Mouse (Mus musculus) right cerebral cortex, adult 2 months (tissue): Measurements from ENCODE around the gene Adam23.

Source experiments
- DNase-seq, 2 experiments: peaks; one replicate each; pipeline ENCODE4 v3.0.0; 2021 to 2022; ENCODE audit warnings: low spot score in 2 of 2

Gene Adam23

GRCm38 (mm10) chr1:63445656-63446046, at the start of gene Adam23:
Gene Adam23 (plus strand): TSS chr1:63445891.
- peak; percentile 74 to 84 for DNase-seq

GRCm38 (mm10) chr1:63401130-63401529, 44.6 kb upstream of the Adam23 start:
- DNase-seq: no peak

- DNase-seq: peak; percentile 19 to 20
Observed at GRCm38 (mm10) chr1:63403601-63404000, 42.1 kb upstream of the Adam23 start.

GRCm38 (mm10) chr1:63408344-63408743, 37.3 kb upstream of the Adam23 start:
- no peak for DNase-seq

- no peak for DNase-seq
Observed at GRCm38 (mm10) chr1:63418491-63418890, 27.2 kb upstream of the Adam23 start.

GRCm38 (mm10) chr1:63430668-63431067, 15.0 kb upstream of the Adam23 start:
- no peak for DNase-seq

GRCm38 (mm10) chr1:63431166-63431565, 14.5 kb upstream of the Adam23 start:
- no peak for DNase-seq

GRCm38 (mm10) chr1:63431842-63432241, 13.8 kb upstream of the Adam23 start:
- DNase-seq: no peak

GRCm38 (mm10) chr1:63434052-63434451, 11.6 kb upstream of the Adam23 start:
- DNase-seq: no peak

GRCm38 (mm10) chr1:63437529-63437928, 8.2 kb upstream of the Adam23 start:
- no peak for DNase-seq

GRCm38 (mm10) chr1:63442186-63442585, 3.5 kb upstream of the Adam23 start:
- DNase-seq: no peak

GRCm38 (mm10) chr1:63442616-63443015, 3.1 kb upstream of the Adam23 start:
- no peak for DNase-seq

- DNase-seq: peak; percentile 59 to 65
Observed at GRCm38 (mm10) chr1:63445149-63445609, 512 bp upstream of the Adam23 start.

GRCm38 (mm10) chr1:63446047-63446704, 485 bp downstream of the Adam23 start:
- peak; percentile 42 to 52 for DNase-seq

GRCm38 (mm10) chr1:63446721-63447120, 1.0 kb downstream of the Adam23 start:
- DNase-seq: no peak

- DNase-seq: no peak
Observed at GRCm38 (mm10) chr1:63450091-63450490, 4.4 kb downstream of the Adam23 start.

- no peak for DNase-seq
Observed at GRCm38 (mm10) chr1:63453332-63453887, 7.7 kb downstream of the Adam23 start.

- no peak for DNase-seq
Observed at GRCm38 (mm10) chr1:63457801-63458519, 12.3 kb downstream of the Adam23 start.

- no peak for DNase-seq
Observed at GRCm38 (mm10) chr1:63459151-63459550, 13.5 kb downstream of the Adam23 start.

GRCm38 (mm10) chr1:63459926-63460325, 14.2 kb downstream of the Adam23 start:
- peak in 1 of 2 experiments; percentile 39 for DNase-seq

GRCm38 (mm10) chr1:63464441-63464840, 18.8 kb downstream of the Adam23 start:
- DNase-seq: no peak

GRCm38 (mm10) chr1:63473272-63473671, 27.6 kb downstream of the Adam23 start:
- no peak for DNase-seq

- no peak for DNase-seq
Observed at GRCm38 (mm10) chr1:63473696-63474095, 28.0 kb downstream of the Adam23 start.
